Mouse (Mus musculus) heart, embryonic 11.5 days (tissue): ENCODE measurements around the gene Vmn1r231. TPM values are rescaled to one million over a fixed set of nuclear protein-coding genes. Genes with fewer than 3 reads are reported as not detected.

Experiments used
- polyA plus RNA-seq: library from polyadenylated mRNA; unstranded; fragments of >200 nt; fragmentation: Nextera tagmentation; extraction: Ambion mirVana; gene quantifications from 2 replicates; pipeline ENCODE4 v1.2.1, GENCODE M21; 2014

Vmn1r231 gene
- polyA plus RNA-seq, 1 experiment from 2014 or later, result not detected

Other genes with a start within 250 kb of the Vmn1r231 start
- not detected in 2 replicates for gene Vmn1r226, start 222.2 kb downstream of the Vmn1r231 start, polyA plus RNA-seq
- not detected in 2 replicates for gene Vmn1r227, start 175.2 kb downstream of the Vmn1r231 start, polyA plus RNA-seq
- gene Vmn1r228, start 118.9 kb downstream of the Vmn1r231 start, polyA plus RNA-seq, result not detected in 2 replicates
- 0.03 TPM in 1 of 2 replicates, not detected in the other for gene Vmn1r229, start 93.5 kb downstream of the Vmn1r231 start, polyA plus RNA-seq
- not detected in 2 replicates for gene Vmn1r230, start 64.6 kb downstream of the Vmn1r231 start, polyA plus RNA-seq
- not detected in 2 replicates for gene Vmn1r232, start 14.6 kb upstream of the Vmn1r231 start, polyA plus RNA-seq
- gene Ppp2r1a, start 40.2 kb upstream of the Vmn1r231 start, polyA plus RNA-seq, result 360 and 399 TPM in 2 replicates
- gene Vmn1r233, start 91.4 kb upstream of the Vmn1r231 start, polyA plus RNA-seq, result not detected in 2 replicates
- gene Zfp160, start 103.8 kb upstream of the Vmn1r231 start, polyA plus RNA-seq, result 9.2 and 11.8 TPM in 2 replicates